Mouse (Mus musculus): ENCODE measurements around the gene Ybx2. TPM values are rescaled to one million over a fixed set of nuclear protein-coding genes. Genes with fewer than 3 reads are reported as not detected.
A peak's percentile ranks its signal among the peaks of the same experiment; 100 is the strongest.

Ybx2 gene
- polyA plus RNA-seq, 1 experiment from 2014 or later: 7.1 TPM

DNA sequence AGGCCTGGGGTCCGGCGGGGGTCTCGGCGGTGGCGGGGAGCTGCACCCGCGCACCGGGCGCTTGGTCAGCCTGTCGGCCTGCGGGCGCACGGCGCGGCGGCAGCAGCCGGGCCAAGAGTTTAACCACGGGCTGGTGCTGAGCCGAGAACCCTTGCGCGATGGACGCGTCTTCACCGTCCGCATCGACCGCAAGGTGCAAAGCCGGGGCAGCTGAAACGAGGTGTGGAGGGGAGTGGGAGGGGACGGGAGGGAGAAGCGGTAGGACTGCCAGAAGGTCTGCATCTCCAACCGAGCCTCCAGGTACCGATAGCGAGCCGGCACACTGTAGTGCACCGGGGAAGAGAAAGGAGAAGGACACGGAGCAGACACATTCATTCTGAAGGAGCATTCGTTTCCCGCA, 33.6 kb upstream of the Ybx2 start:
- Histone ChIP-seq H3K9me3 (ENCODE audit: control insufficient read depth, low read length) (no peaks in the 10 kb centered on the region), H3K27me3 (ENCODE audit: control insufficient read depth, insufficient read depth, low read length) (no peaks in the 10 kb centered on the region), H3K36me3 (replicated peaks; ENCODE audit: control insufficient read depth, insufficient read depth) (peaks cover 34% of the 10 kb centered on the region), H3K4me3 (replicated peaks; ENCODE audit: low read length) (peak overlapping the region; percentile 93), H3K27ac (peak overlapping the region; percentile 99), H3K4me2 (replicated peaks) (peak overlapping the region; percentile 98), H3K9ac (peak overlapping the region; percentile 99), H3K4me1 (replicated peaks; ENCODE audit: control insufficient read depth, insufficient read depth, low read length) (peaks cover 29% of the 10 kb centered on the region)
- DNase-seq (ENCODE audit: low spot score) (no peak), ATAC-seq (ENCODE audit: low FRiP score) (0 out of 2 replicates have a peak, but pooled peaks have one; percentile 0)
- under 1% methylated on average over 38 of the region's 39 CpGs for WGBS

- Histone ChIP-seq H3K36me3 (replicated peaks; ENCODE audit: control insufficient read depth, insufficient read depth) (peaks cover 44% of the 10 kb centered on the region), H3K4me1 (replicated peaks; ENCODE audit: control insufficient read depth, insufficient read depth, low read length) (peaks cover 29% of the 10 kb centered on the region), H3K27ac (no peak overlapping the region), H3K4me3 (replicated peaks; ENCODE audit: low read length) (peak overlapping the region; percentile 93), H3K27me3 (ENCODE audit: control insufficient read depth, insufficient read depth, low read length) (no peaks in the 10 kb centered on the region), H3K9ac (peak overlapping the region; percentile 99), H3K9me3 (ENCODE audit: control insufficient read depth, low read length) (no peaks in the 10 kb centered on the region), H3K4me2 (replicated peaks) (peak overlapping the region; percentile 98)
- DNase-seq (ENCODE audit: low spot score): no peak
- 81% methylated on average over 13 of the region's 13 CpGs for whole genome bisulfite sequencing
- ATAC-seq (ENCODE audit: low FRiP score): no peak
Measured at GRCm38 (mm10) chr11:69902972-69903371, 32.6 kb upstream of the Ybx2 start.

DNA sequence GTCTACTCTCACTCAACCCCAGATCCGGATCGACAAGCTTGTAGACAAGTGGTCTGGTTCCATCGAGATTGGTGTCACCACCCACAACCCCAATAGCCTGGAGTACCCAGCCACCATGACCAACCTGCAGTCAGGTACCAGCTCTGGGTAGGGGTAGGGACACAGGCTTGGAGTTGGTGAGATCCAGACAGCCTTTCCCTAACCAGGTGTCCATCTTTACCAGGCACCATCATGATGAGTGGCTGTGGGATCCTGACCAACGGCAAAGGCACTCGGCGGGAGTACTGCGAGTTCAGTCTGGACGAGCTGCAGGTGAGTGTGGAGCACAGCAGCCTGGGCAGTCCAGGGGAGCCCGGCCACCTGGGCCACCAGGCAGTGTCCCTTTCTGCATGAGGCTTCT, 31.3 kb upstream of the Ybx2 start:
- ATAC-seq (ENCODE audit: low FRiP score) (no peak), DNase-seq (ENCODE audit: low spot score) (no peak)
- Histone ChIP-seq H3K36me3 (replicated peaks; ENCODE audit: control insufficient read depth, insufficient read depth) (peaks cover 58% of the 10 kb centered on the region), H3K9ac (no peak overlapping the region), H3K4me3 (replicated peaks; ENCODE audit: low read length) (no peak overlapping the region), H3K27ac (no peak overlapping the region), H3K4me1 (replicated peaks; ENCODE audit: control insufficient read depth, insufficient read depth, low read length) (peaks cover 21% of the 10 kb centered on the region), H3K4me2 (replicated peaks) (no peak overlapping the region), H3K27me3 (ENCODE audit: control insufficient read depth, insufficient read depth, low read length) (no peaks in the 10 kb centered on the region), H3K9me3 (ENCODE audit: control insufficient read depth, low read length) (no peaks in the 10 kb centered on the region)
- WGBS: 95% methylated on average over 9 of the region's 9 CpGs

GRCm38 (mm10) chr11:69908645-69909044, 27.0 kb upstream of the Ybx2 start:
- no peak for DNase-seq (ENCODE audit: low spot score)
- no peak for ATAC-seq (ENCODE audit: low FRiP score)
- Histone ChIP-seq H3K4me3 (replicated peaks; ENCODE audit: low read length) (no peak overlapping the region), H3K4me1 (replicated peaks; ENCODE audit: control insufficient read depth, insufficient read depth, low read length) (peaks cover 6% of the 10 kb centered on the region; the same call in 1 of the 2 replicates), H3K9me3 (ENCODE audit: control insufficient read depth, low read length) (no peaks in the 10 kb centered on the region), H3K27me3 (ENCODE audit: control insufficient read depth, insufficient read depth, low read length) (no peaks in the 10 kb centered on the region), H3K4me2 (replicated peaks) (no peak overlapping the region), H3K27ac (no peak overlapping the region), H3K9ac (no peak overlapping the region), H3K36me3 (replicated peaks; ENCODE audit: control insufficient read depth, insufficient read depth) (peaks cover 98% of the 10 kb centered on the region)
- 93% methylated on average over 11 of the region's 11 CpGs for WGBS

DNA sequence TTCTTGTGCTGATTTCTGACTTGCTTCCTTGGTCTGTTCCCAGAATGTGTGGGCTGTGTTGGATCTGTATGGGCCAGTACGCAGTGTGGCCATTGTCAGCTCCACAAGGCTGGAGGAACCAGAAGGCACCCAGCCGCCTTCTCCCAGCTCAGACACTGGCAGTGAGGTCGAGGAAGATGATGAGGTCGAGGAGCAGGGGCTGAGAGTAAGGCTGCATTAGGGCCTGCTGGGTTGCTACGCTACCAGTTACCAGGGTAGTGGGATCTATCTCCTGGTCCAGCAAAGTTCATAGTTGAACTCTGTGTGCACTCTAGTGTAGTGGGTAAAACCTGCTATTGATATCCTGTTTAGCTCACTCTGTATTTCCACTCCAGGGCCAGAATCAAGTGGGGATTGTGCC, 26.4 kb upstream of the Ybx2 start:
- Histone ChIP-seq H3K4me1 (replicated peaks; ENCODE audit: control insufficient read depth, insufficient read depth, low read length) (peaks cover 6% of the 10 kb centered on the region; the same call in 1 of the 2 replicates), H3K36me3 (replicated peaks; ENCODE audit: control insufficient read depth, insufficient read depth) (peaks cover 92% of the 10 kb centered on the region), H3K9ac (no peak overlapping the region), H3K4me3 (replicated peaks; ENCODE audit: low read length) (no peak overlapping the region), H3K9me3 (ENCODE audit: control insufficient read depth, low read length) (no peaks in the 10 kb centered on the region), H3K27me3 (ENCODE audit: control insufficient read depth, insufficient read depth, low read length) (no peaks in the 10 kb centered on the region), H3K4me2 (replicated peaks) (no peak overlapping the region), H3K27ac (no peak overlapping the region)
- no peak for DNase-seq (ENCODE audit: low spot score)
- no peak for ATAC-seq (ENCODE audit: low FRiP score)
- WGBS: 92% methylated on average over 5 of the region's 5 CpGs

DNA sequence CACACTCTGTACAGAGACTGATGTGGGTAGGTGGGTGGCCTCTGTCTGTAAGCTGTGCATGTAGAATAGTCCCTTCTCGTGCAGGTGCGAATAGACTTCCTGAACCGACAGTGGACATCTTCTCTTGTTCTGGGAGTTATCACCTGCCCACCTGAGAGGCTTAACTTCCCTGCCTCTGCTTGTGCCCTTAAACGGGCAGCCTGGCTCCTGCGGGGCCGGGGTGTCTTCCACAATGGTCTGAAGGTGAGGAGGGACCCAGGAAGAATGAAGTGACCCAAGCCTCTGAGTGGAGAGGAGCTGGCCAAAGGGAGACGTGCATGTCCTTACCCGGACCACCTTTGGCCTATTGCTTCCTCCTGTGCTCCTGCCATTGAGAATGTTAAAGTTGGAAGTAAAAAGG, 25.4 kb upstream of the Ybx2 start:
- DNase-seq (ENCODE audit: low spot score) (no peak), ATAC-seq (ENCODE audit: low FRiP score) (no peak)
- 94% methylated on average over 8 of the region's 8 CpGs for WGBS
- H3K27ac ChIP-seq: no peak overlapping the region
- H3K9ac ChIP-seq: no peak overlapping the region
- H3K4me1 ChIP-seq (replicated peaks; ENCODE audit: control insufficient read depth, insufficient read depth, low read length): peaks cover 16% of the 10 kb centered on the region
- peaks cover 88% of the 10 kb centered on the region for H3K36me3 ChIP-seq (replicated peaks; ENCODE audit: control insufficient read depth, insufficient read depth)
- no peaks in the 10 kb centered on the region for H3K9me3 ChIP-seq (ENCODE audit: control insufficient read depth, low read length)
- no peaks in the 10 kb centered on the region for H3K27me3 ChIP-seq (ENCODE audit: control insufficient read depth, insufficient read depth, low read length)
- H3K4me2 ChIP-seq (replicated peaks): no peak overlapping the region
- no peak overlapping the region for H3K4me3 ChIP-seq (replicated peaks; ENCODE audit: low read length)

DNA sequence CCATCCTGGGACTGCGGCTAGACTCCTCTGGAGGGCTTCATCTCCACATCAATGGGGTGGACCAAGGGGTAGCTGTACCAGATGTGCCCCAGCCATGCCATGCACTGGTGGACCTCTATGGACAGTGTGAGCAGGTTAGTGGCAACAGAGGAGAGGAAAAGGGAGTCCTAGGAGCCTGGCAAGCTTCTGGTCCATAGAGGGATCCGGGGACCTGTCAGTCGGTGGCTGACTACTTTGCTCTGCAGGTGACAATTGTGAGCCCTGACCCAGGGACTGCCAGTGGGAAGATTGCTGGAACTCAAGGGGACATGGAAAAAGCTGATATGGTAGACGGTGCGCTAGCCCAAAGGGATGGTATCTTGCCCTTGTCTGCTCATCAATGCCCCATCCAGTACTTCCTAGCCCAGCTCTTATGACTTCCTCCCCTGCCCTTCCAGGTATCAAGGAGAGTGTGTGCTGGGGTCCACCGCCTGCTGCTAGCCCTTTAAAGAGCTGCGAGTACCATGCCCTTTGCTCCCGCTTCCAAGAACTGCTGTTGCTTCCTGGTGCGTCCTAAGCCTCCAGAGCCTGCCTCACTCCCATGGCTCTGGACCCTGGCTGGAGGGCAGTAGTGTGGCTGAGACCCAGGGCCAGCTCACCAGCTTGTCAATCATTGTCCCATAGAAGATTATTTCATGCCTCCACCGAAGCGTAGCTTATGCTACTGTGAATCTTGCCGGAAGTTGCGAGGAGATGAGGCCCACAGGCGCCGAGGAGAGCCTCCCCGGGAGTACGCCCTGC, 24.6 kb upstream of the Ybx2 start:
- ATAC-seq (ENCODE audit: low FRiP score) (no peak), DNase-seq (ENCODE audit: low spot score) (no peak)
- H3K4me2 ChIP-seq (replicated peaks): no peak overlapping the region
- H3K4me3 ChIP-seq (replicated peaks; ENCODE audit: low read length): no peak overlapping the region
- peaks cover 88% of the 10 kb centered on the region for H3K36me3 ChIP-seq (replicated peaks; ENCODE audit: control insufficient read depth, insufficient read depth)
- H3K9ac ChIP-seq: no peak overlapping the region
- H3K9me3 ChIP-seq (ENCODE audit: control insufficient read depth, low read length): no peaks in the 10 kb centered on the region
- no peaks in the 10 kb centered on the region for H3K27me3 ChIP-seq (ENCODE audit: control insufficient read depth, insufficient read depth, low read length)
- H3K4me1 ChIP-seq (replicated peaks; ENCODE audit: control insufficient read depth, insufficient read depth, low read length): peaks cover 18% of the 10 kb centered on the region
- no peak overlapping the region for H3K27ac ChIP-seq
- 96% methylated on average over 17 of the region's 17 CpGs for WGBS

DNA sequence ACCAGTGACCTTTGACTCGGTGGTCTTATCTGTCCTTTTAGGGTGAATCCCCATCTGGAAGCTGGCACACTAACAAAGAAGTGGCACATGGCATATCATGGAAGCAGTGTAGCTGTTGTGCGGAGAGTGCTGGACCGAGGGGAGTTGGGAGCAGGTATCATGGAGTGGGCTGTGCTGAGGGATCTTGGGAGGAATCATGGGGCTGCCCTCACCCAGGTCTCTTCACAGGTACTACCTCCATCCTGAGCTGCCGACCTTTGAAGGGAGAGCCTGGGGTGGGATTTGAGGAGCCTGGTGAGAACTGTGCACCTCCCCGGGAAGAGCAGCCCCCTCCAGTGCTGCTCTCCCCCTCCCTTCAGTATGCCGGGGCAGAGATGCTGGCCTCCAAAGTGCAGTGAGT, 23.9 kb upstream of the Ybx2 start:
- H3K27me3 ChIP-seq (ENCODE audit: control insufficient read depth, insufficient read depth, low read length): no peaks in the 10 kb centered on the region
- no peak overlapping the region for H3K27ac ChIP-seq
- ATAC-seq (ENCODE audit: low FRiP score) (no peak), DNase-seq (ENCODE audit: low spot score) (no peak)
- peaks cover 18% of the 10 kb centered on the region for H3K4me1 ChIP-seq (replicated peaks; ENCODE audit: control insufficient read depth, insufficient read depth, low read length)
- no peak overlapping the region for H3K9ac ChIP-seq
- WGBS: 89% methylated on average over 6 of the region's 6 CpGs
- no peak overlapping the region for H3K4me2 ChIP-seq (replicated peaks)
- no peaks in the 10 kb centered on the region for H3K9me3 ChIP-seq (ENCODE audit: control insufficient read depth, low read length)
- H3K4me3 ChIP-seq (replicated peaks; ENCODE audit: low read length): no peak overlapping the region
- H3K36me3 ChIP-seq (replicated peaks; ENCODE audit: control insufficient read depth, insufficient read depth): peaks cover 88% of the 10 kb centered on the region

GRCm38 (mm10) chr11:69912716-69913530, 22.7 kb upstream of the Ybx2 start:
- no peak for ATAC-seq (ENCODE audit: low FRiP score)
- Histone ChIP-seq H3K4me1 (replicated peaks; ENCODE audit: control insufficient read depth, insufficient read depth, low read length) (peaks cover 18% of the 10 kb centered on the region), H3K27ac (peak overlapping the region; percentile 92; the same call in 1 of the 2 replicates), H3K27me3 (ENCODE audit: control insufficient read depth, insufficient read depth, low read length) (no peaks in the 10 kb centered on the region), H3K9me3 (ENCODE audit: control insufficient read depth, low read length) (no peaks in the 10 kb centered on the region), H3K9ac (no peak overlapping the region), H3K4me3 (replicated peaks; ENCODE audit: low read length) (peak overlapping the region; percentile 78), H3K4me2 (replicated peaks) (peak overlapping the region; percentile 100), H3K36me3 (replicated peaks; ENCODE audit: control insufficient read depth, insufficient read depth) (peaks cover 88% of the 10 kb centered on the region)
- no peak for DNase-seq (ENCODE audit: low spot score)
- WGBS: 82% methylated on average over 15 of the region's 15 CpGs
